Mouse (Mus musculus): ENCODE data around the gene Ndufa6.

- no peak for TF ChIP-seq JUND (IDR thresholded peaks at IDR 0.05; ENCODE audit: low read depth, low read length)
- no peak for TF ChIP-seq USF1 (IDR thresholded peaks at IDR 0.05; ENCODE audit: low read depth, low read length)
- no peak for TF ChIP-seq POLR2AphosphoS5 (IDR thresholded peaks at IDR 0.05; ENCODE audit: borderline replicate concordance, low read depth, low read length)
- no peak for TF ChIP-seq CHD2 (IDR thresholded peaks at IDR 0.05; ENCODE audit: low read length)
- no peak for TF ChIP-seq CTCF (IDR thresholded peaks at IDR 0.05 in 2 of 3, conservative IDR thresholded peaks at IDR 0.05 in 1 of 3; ENCODE audit: control insufficient read depth in 1 of 3, insufficient read depth in 1 of 3, low read depth in 2 of 3, low read length in 3 of 3, poor library complexity in 1 of 3, severe bottlenecking in 1 of 3)
These were observed 26.0 kb upstream of the Ndufa6 start, which contains the start of gene Cyp2d22 for GRCm38 (mm10) chr15:82379871-82380713.
